Mouse (Mus musculus) midbrain, embryonic 10.5 days (tissue): Measurements from ENCODE around the gene Hist1h2bf. TPM values are rescaled to one million over a fixed set of nuclear protein-coding genes. Genes with fewer than 3 reads are reported as not detected.

Experiments used
- DNase-seq: peaks from one replicate; pipeline ENCODE4 v3.0.0-alpha.2; 2017; ENCODE audit warnings: low spot score
- H3K27ac ChIP-seq: fragments of 300-500 bp; sonication (generic); replicated peaks from 2 replicates; pipeline ENCODE4 v1.5.1; 2016; ENCODE audit warnings: mild to moderate bottlenecking
- H3K27me3 ChIP-seq: fragments of 300-500 bp; sonication (generic); 2 replicates; pipeline ENCODE4 v1.6.1; 2016; ENCODE audit warnings: low read depth, mild to moderate bottlenecking; ENCODE audit not compliant: poor library complexity, severe bottlenecking
- H3K36me3 ChIP-seq: fragments of 300-500 bp; sonication (generic); 2 replicates; pipeline ENCODE4 v1.6.1; 2016; ENCODE audit warnings: mild to moderate bottlenecking, moderate library complexity
- H3K4me1 ChIP-seq: fragments of 300-500 bp; sonication (generic); 2 replicates; pipeline ENCODE4 v1.6.1; 2016
- H3K4me3 ChIP-seq: fragments of 300-500 bp; sonication (generic); 2 replicates; pipeline ENCODE4 v1.5.1; 2016; ENCODE audit warnings: mild to moderate bottlenecking, moderate library complexity
- H3K9me3 ChIP-seq: fragments of 300-500 bp; sonication (generic); replicated peaks from 2 replicates; pipeline ENCODE4 v1.6.1; 2016; ENCODE audit warnings: mild to moderate bottlenecking
- WGBS: fragments of 180-500 bp; shearing (Covaris S2); methylation state at CpG from one replicate; pipeline ENCODE4 v1.1.7; 2016; 5-methylcytosine and 5-hydroxymethylcytosine counted together
- polyA plus RNA-seq: library from polyadenylated mRNA; unstranded; fragments of >200 nt; fragmentation: Nextera tagmentation; extraction: Ambion mirVana; gene quantifications from 2 replicates; pipeline ENCODE4 v1.2.1, GENCODE M21; 2016

The Hist1h2bf gene
- polyA plus RNA-seq, 1 experiment from 2014 or later, result 3.8 TPM

GRCm38 (mm10) chr13:23532262-23533075, 41.5 kb downstream of the Hist1h2bf start:
- H3K4me1 ChIP-seq, result peaks cover 50% of the 10 kb centered on the region
- peak overlapping the region; percentile 97 for H3K27ac ChIP-seq
- 28% methylated on average over 9 of the region's 9 CpGs for WGBS
- no peaks in the 10 kb centered on the region for H3K9me3 ChIP-seq
- H3K36me3 ChIP-seq, result no peaks in the 10 kb centered on the region
- H3K4me3 ChIP-seq, result peak overlapping the region; percentile 65
- no peak for DNase-seq
- no peaks in the 10 kb centered on the region for H3K27me3 ChIP-seq

GRCm38 (mm10) chr13:23530901-23531875, 42.8 kb downstream of the Hist1h2bf start, which contains the start of gene Hist1h4h:
Gene Hist1h4h, plus strand, starts transcription at chr13:23531050.
- Histone ChIP-seq H3K27ac (peak within 1 kb of the TSS; percentile 97), H3K4me1 (peaks cover 45% of the 10 kb centered on the region), H3K36me3 (no peaks in the 10 kb centered on the region), H3K27me3 (no peaks in the 10 kb centered on the region), H3K4me3 (peak within 1 kb of the TSS; percentile 65), H3K9me3 (no peaks in the 10 kb centered on the region)
- WGBS, result under 1% methylated on average over 64 of the region's 70 CpGs
- peak; percentile 96 for DNase-seq

- Histone ChIP-seq H3K36me3 (no peaks in the 10 kb centered on the region), H3K4me3 (peak overlapping the region; percentile 65), H3K9me3 (no peaks in the 10 kb centered on the region), H3K4me1 (peaks cover 49% of the 10 kb centered on the region), H3K27ac (peak overlapping the region; percentile 97), H3K27me3 (no peaks in the 10 kb centered on the region)
- DNase-seq, result no peak
- under 1% methylated on average over 20 of the region's 20 CpGs for WGBS
These were observed 43.7 kb downstream of the Hist1h2bf start for GRCm38 (mm10) chr13:23530181-23530900.

- Histone ChIP-seq H3K4me1 (peaks cover 50% of the 10 kb centered on the region), H3K9me3 (no peaks in the 10 kb centered on the region), H3K27ac (peak overlapping the region; percentile 97), H3K4me3 (peak overlapping the region; percentile 65), H3K36me3 (no peaks in the 10 kb centered on the region), H3K27me3 (no peaks in the 10 kb centered on the region)
- no peak for DNase-seq
- 35% methylated on average over 2 of the region's 2 CpGs for WGBS
These were observed 44.4 kb downstream of the Hist1h2bf start for GRCm38 (mm10) chr13:23529480-23530165.

GRCm38 (mm10) chr13:23529005-23529404, 45.0 kb downstream of the Hist1h2bf start:
- DNase-seq, result no peak
- H3K4me3 ChIP-seq, result peak overlapping the region; percentile 17; the same call in 1 of the 2 replicates
- 90% methylated on average over 5 of the region's 5 CpGs for WGBS
- H3K27ac ChIP-seq, result no peak overlapping the region; the same call in 1 of the 2 replicates
- no peaks in the 10 kb centered on the region for H3K36me3 ChIP-seq
- no peaks in the 10 kb centered on the region for H3K27me3 ChIP-seq
- H3K9me3 ChIP-seq, result no peaks in the 10 kb centered on the region
- peaks cover 46% of the 10 kb centered on the region for H3K4me1 ChIP-seq

GRCm38 (mm10) chr13:23526312-23526711, 47.7 kb downstream of the Hist1h2bf start:
- WGBS, result 0% methylated on average over 17 of the region's 17 CpGs
- H3K27ac ChIP-seq, result peak overlapping the region; percentile 78

GRCm38 (mm10) chr13:23525901-23526300, 48.1 kb downstream of the Hist1h2bf start:
- WGBS, result 3% methylated on average over 10 of the region's 10 CpGs
- Histone ChIP-seq H3K4me1 (peaks cover 35% of the 10 kb centered on the region), H3K36me3 (no peaks in the 10 kb centered on the region), H3K9me3 (no peaks in the 10 kb centered on the region), H3K27ac (no peak overlapping the region), H3K4me3 (peak overlapping the region; percentile 51), H3K27me3 (no peaks in the 10 kb centered on the region)
- DNase-seq, result no peak

More at GRCm38 (mm10) chr13:23526312-23526711, 47.7 kb downstream of the Hist1h2bf start:
- Histone ChIP-seq H3K27me3 (no peaks in the 10 kb centered on the region), H3K4me3 (peak overlapping the region; percentile 51), H3K9me3 (no peaks in the 10 kb centered on the region), H3K36me3 (no peaks in the 10 kb centered on the region), H3K4me1 (peaks cover 35% of the 10 kb centered on the region)
- peak; percentile 90 for DNase-seq

- WGBS, result 7% methylated on average over 5 of the region's 5 CpGs
- H3K4me3 ChIP-seq, result peak overlapping the region; percentile 29
- H3K27ac ChIP-seq, result no peak overlapping the region
These were observed 49.3 kb downstream of the Hist1h2bf start for GRCm38 (mm10) chr13:23524654-23525053.

GRCm38 (mm10) chr13:23523976-23524375, 50.0 kb downstream of the Hist1h2bf start:
- Histone ChIP-seq H3K27ac (no peak overlapping the region), H3K9me3 (no peaks in the 10 kb centered on the region), H3K4me1 (peaks cover 35% of the 10 kb centered on the region), H3K27me3 (no peaks in the 10 kb centered on the region), H3K4me3 (no peak overlapping the region), H3K36me3 (no peaks in the 10 kb centered on the region)
- DNase-seq, result no peak
- WGBS, result 62% methylated on average over 5 of the region's 5 CpGs

More at GRCm38 (mm10) chr13:23524654-23525053, 49.3 kb downstream of the Hist1h2bf start:
- Histone ChIP-seq H3K9me3 (no peaks in the 10 kb centered on the region), H3K27me3 (no peaks in the 10 kb centered on the region), H3K36me3 (no peaks in the 10 kb centered on the region), H3K4me1 (peaks cover 39% of the 10 kb centered on the region)
- peak; percentile 87 for DNase-seq
